Mouse (Mus musculus): ENCODE data around the gene Tmem50a.

Tmem50a gene

DNA sequence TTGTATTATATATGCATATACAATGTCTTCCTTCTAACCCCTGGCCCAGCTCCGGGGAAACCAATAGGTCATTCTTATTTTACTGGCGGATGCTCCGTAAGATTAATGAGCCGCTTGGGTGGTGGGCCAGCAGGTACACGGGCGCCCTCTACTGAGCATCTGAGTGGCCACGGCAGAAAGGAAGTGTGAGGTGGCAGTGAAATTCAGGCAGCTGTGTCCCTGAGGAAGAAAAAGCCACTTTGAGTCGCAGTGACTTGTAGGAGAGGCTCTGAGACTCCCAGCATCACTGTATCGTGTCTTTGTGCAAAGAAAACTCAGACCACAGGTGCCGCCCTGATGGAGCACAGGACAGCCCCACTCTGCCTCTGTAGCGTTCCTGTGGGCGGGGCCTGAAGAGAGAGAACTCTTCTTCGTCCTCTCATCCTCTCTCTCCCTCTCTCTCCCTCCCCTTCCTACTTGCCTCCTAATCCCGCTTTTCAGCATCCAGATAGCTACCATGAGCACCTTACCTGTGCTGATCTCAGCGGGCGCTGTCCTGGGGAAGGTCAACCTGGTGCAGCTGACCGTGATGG is 35.3 kb downstream of the Tmem50a start:
- in situ Hi-C loops (cut with MboI, MseI), result no loop called here

DNA sequence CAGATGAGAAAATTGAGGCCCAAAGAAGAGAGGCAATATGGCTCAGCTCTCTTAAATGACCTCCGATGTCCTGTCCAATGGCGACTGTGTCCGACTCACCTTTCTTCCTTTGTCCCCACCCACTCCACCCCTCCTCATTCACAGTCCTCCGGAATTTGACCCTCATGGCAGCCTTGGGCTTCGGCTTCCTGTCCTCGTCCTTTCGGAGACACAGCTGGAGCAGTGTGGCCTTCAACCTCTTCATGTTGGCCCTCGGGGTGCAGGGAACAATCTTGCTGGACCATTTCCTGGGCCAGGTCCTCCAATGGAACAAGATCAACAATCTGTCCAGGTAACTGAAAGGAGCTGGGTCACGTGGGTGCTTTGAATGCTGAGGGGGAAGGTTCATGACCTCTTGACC is 38.7 kb downstream of the Tmem50a start:
- in situ Hi-C loops (cut with MboI, MseI), result no loop called here

DNA sequence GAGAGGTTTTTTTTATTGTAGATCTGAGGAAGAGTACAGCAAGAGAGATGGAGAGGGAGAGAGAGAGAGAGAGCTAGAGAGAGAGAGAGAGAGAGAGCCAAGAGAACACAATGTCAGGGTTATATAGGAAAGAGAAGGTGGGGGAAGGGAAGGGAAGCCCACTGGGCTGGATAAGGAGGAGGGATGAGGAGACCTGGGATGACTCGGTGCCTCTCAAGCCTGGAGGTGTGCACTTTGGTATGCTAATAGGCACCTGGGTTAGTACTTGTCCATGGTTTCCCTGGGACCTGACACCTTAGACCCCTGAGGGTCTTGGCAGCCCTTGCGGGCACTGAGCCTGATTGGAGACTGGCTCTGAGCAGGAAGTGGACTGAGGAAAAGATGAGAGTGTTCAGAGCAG is 42.9 kb downstream of the Tmem50a start:
- in situ Hi-C loops (cut with MboI, MseI), result no loop called here

DNA sequence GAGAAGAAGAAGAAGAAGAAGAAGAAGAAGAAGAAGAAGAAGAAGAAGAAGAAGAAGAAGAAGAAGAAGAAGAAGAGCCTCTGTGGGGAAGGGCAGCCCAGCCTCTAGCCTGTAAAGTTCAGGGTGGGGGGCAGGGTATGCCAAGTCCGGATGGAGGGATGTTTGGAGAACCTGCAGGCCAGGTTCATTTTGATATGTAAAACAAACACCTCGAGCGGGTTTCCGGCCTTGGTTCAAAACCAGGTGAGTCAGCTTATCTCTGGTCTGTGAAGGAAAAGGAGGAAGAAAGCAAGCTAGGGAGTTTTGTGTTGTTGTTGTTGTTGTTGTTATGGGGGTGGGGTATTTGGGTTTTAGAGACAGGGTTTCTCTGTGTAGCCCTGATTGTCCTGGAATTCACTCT is 43.3 kb downstream of the Tmem50a start:
- in situ Hi-C loops (cut with MboI, MseI), result no loop called here

DNA sequence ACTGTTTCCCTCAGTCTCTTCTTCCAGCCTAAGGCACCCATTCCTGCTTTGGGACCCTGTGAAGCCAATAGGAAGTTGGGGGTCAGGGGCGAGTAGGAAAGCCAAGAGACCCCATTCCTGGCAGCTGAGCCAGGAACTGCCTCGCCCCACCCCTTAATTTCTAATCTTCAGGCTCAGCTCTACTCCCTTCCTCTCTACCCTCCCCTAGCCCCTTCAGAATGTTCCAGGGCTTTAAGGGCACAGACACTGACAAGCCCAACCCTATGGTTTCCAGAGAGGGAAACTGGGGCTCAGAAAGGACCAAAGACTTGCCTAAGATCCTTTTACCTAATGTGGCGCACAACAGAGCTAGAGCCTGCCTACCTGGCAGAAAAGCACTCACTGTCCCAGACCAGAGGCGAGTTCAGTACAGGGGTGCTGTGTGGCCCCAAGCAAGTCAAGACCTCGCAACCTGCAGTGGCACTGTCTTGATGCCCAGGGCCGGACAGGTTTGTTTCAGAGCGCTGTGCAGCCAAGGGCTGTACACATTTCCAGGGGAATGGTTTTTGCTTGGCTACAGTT is 44.9 kb downstream of the Tmem50a start:
- in situ Hi-C loops (cut with MboI, MseI), result no loop called here

DNA sequence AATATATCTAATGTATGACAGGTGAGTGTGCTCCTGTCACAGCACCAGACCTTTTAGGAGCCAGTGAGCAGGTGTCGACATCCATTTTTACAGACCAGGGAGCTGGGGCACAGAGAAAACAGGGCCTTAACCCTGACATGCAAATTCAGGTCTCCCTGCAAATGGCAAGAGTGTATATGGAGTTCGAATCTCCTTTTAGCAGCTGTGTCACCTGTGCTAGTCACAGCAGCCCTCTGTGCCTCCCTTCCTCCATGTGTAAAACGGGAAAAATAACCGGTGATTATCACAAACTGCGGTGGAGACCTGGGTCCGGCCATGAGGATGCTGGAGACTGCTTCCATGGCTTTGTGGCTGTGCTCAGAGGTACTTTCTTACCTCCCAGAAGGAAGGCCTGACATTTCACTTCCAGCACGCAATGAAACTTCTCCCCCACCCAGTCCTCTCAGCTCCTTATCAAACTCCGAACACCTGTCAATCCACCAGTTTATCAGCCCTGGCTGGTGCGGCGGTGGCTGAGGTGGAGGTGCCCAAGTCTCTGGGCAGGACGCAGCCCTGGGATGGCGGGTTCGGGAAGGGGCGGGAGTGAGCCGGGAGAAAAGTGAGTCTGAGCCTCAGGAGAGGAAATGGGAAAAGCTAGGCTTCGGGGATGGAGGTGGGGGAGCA is 45.6 kb downstream of the Tmem50a start:
- in situ Hi-C loops (cut with MboI, MseI), result no loop called here

DNA sequence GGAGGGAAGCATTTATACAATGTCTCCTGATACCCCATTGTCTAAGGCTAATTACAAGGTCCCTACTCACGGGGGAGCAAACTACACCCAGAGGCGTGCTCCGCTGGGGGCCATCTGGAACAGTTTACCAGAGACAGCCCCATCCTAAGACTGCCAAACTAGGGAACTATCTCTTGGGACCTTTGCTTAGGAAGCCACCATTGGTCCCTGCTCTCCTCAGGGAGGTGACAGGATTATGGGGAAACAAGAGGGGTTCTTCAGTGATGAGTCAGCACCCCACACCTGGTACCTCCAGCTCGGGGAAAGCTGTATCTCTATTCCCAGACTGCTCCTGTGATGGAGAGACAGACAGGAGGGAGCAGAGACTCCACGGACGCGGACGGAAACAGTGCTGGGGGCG is 46.3 kb downstream of the Tmem50a start:
- in situ Hi-C loops (cut with MboI, MseI), result no loop called here

DNA sequence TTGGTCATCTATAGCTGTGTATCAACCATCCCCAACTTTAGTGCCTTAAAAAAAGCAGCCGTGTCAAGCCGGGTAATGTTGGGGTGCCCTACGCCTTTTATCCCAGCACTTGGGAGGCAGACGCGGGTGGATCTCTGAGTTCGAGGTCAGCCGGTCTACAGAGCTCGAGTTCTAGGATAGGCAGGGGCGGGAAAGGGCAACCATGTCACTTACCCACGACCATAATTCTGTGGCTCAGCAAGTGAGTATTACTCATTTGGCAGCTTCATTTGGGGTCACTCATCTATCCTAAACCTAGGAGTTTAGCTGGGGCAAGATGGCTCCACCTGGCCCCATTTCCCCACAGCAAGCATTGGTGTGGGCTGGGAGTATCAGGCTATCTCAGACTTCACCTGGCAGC is 46.8 kb downstream of the Tmem50a start:
- in situ Hi-C loops (cut with MboI, MseI), result no loop called here

DNA sequence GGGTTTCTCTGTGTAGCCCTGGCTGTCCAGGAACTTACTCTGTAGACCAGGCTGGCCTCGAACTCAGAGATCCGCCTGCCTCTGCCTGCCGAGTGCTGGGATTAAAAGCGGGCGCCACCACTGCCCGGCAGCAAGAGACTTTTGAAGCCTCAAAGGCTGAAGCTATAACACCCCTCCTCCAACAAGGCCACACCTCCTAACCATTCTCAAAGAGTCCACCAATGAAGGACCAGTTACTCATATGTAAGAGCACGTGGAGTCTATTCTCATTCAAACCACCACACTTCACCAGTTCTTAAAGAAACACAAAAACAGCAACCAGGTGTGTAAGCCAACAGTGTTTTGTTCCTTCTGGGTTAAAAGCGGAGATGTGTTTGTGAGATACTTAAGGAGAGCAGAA is 47.2 kb downstream of the Tmem50a start:
- in situ Hi-C loops (cut with MboI, MseI), result no loop called here

DNA sequence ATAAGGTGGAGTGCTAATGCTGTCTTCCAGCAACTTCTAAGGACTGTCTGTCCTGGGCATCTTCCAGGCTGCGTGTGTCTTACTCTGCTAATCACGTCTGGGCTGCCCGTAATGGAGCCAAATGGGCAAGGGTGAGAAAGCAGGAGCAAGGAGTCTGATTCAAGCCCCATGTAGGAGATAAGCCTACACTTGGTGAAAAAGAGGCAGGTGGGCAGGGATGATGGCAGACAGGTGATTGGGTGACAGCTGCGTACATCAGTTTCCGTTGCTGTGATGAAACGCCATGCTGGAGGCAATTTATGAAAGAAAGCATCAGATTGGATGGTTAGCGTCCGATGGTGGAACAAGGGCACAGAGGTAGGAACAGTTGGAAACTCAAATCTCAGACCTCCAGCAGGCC is 47.6 kb downstream of the Tmem50a start:
- in situ Hi-C loops (cut with MboI, MseI), result no loop called here

DNA sequence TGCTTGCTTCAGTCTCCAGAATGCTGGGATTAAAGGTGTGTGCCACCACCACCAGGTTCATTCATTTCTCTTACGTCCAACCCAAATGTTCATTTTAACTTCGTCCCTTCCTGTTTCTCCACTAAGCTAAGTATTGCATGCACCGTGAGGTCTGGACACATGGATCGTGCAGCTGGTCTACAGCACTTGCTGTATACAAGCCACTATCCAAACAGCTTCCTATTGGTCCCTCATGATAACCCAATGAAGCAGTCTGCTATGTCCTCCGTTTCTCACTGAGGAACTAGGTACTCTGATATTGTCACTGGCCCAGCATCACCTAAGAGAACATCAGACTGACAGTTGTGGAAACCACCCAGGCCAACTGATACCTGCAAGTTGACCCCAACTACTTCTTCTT is 49.0 kb downstream of the Tmem50a start:
- in situ Hi-C loops (cut with MboI, MseI), result no loop called here

DNA sequence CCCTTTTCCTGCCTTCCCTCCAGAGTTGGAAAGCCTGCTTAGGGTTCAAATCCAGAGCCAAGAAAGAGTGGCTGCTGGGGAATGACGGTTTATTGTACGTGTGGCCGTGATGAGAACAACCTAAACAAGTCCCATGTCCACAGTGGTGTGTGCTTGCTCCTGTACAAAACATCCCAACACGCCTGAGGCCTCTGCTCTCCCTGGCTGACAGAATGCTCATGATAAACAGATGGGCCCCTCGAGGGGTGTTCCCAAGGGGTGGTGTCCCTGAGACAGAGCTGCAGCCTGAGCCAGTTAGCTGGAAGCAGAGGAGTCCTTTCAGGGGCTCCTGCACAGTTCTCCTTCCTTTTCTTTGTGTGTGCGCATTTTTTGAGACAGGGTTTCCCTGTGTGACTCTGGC is 49.5 kb downstream of the Tmem50a start:
- in situ Hi-C loops (cut with MboI, MseI), result no loop called here

DNA sequence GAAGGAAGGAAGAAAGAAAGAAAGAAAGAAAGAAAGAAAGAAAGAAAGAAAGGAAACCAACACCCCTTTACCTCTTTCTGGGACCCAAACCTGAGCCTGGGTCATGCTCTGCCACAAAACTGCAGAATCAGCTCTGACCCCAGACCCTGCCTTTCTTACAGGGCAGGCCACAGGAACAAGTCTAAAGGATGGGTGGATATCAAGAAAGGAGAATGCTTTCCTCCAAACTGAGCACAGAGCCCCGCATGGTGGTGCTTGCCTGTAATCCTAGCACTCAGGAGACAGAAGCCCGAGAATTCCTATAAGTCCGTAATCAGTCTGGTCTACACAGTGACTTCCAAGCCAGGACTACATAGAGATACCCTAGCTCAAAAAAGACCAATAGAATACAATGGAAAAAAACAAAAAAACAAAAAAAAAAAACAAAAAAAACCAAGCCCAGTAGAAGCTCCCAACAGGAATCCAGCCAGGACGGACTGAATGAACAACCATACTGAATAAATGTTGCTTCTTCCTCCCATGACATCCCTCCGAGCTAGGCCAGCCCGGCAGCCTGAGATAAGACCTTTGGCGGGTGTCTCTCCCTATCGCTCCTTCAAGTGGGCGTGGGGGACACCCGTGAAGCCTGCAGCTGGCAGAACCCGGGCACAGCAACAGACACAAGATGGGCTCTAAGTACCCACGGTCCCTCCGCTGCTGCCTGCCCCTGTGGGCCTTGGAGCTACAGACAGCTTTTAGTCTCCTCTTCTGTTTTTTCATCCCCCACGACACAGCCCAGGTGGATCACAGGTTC is 50.7 kb downstream of the Tmem50a start, which contains the start of gene Rhd:
TSS of gene Rhd (plus strand) at position 600 of the 793 bp plus-strand sequence.
- in situ Hi-C loops (cut with MboI, MseI), result no loop called here

DNA sequence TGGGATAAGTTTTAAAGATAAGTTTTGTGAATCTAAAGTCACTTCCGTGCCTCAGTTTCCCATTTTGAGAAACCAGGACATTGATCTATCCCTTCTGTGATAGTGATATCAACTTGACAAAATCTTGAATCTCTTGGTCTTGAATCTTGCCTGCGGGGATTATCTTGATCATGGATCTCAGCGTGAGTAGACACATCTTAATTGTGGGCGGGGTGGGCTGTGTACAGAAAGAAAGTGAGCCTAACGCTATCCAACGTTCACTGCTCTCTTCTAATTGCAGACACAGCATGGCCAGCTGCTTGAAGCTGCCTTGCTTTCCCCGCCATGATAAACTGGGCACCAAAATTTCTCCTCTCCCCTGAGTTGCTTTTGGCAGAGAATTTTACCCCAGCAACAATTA is 51.8 kb downstream of the Tmem50a start:
- in situ Hi-C loops (cut with MboI, MseI), result no loop called here

DNA sequence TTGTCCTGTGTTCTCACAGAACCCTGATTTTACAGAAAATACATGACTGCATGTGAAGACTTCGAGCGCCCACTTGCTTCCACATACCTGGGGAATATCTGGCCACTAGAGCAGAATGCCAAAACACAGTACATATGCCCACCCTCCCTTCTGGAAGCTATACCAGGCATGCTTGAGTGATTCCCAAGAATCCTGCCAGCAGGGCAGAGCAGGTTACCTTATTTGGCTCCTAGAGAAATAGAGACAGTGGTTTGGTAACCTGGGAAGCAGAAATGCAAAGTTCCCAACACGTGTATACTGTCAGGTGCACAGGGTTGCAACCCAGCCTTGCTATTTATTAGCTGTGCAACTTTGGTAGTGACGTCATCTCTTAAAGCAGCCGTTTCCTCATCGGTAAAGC is 52.9 kb downstream of the Tmem50a start:
- in situ Hi-C loops (cut with MboI, MseI), result no loop called here

DNA sequence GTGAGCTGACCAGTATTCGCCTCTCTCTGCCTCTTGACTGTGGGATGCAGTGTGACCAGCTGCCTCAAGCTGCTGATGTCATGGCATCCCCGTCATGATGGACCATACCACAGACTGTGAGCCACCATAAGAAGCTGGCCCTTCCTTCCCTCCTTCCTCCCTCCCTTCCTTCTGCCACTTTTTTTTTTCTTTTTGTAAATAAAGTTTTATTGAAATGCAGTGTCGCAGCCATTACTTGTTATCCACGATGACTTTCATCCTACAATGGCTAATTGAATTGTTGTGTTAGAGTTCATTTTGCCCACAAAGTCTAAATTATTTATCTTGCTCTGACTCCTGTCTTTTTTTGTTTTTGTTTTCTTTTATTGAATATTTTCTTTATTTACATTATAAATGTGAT is 56.3 kb downstream of the Tmem50a start:
- in situ Hi-C loops (cut with MboI, MseI), result no loop called here

DNA sequence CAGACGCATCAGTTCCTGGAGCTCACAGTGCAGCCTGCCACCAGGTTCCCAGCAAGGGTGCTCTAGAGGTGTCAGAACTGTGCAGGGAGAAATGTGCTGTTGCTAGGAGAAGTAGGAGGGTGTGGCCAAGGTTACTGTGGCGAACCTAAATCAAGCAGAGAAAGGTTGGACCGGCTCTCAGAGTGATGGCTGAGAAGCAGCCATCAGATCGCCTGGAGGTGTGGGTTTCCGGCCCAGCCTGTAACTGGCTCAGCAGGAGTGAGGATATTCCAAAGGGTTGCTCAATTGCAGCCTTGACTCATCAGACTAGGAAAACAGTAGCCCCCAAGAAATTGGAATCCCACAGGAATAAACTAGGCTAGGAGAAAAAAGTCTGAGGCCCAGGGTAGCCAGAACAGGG is 58.3 kb downstream of the Tmem50a start:
- in situ Hi-C loops (cut with MboI, MseI), result no loop called here

DNA sequence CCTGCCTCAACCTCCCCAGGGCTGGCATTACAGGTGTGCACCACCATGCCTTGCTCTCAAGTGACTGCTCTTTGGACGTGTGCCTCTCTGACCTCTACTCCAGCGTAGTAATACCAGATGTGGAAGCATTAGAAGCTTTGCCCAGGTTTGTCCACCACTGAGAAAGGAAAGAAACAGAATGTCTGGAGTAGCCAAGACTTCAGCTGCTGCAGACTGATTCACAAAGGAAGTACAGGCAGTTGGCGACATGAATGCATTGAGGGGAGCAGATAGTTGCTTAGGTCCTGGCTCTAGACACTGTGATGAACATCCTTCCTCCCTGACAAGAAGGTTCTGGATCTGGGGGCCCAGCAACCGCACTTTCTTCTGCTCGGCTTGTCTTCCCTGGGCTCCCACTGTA is 58.8 kb downstream of the Tmem50a start:
- in situ Hi-C loops (cut with MboI, MseI), result no loop called here

DNA sequence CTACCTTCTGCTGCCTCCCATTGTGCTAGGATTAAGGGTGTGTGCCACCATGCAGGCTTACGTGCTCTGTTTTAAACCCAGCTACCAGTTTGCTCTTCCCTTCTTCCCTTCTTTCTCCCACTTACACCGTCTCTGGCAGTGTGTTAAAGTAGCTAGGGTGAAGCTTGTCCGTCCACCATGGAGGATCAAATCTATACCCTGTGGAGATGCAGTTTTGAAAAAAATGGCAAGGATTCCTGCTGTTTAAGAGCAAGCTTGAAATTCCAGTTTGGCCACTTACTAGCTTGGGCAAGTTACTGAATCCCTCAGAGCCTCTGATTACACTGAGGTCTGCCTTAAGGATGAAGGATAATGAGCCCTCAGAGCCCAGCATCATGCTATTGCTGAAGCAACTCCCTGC is 59.5 kb downstream of the Tmem50a start:
- in situ Hi-C loops (cut with MboI, MseI), result no loop called here

DNA sequence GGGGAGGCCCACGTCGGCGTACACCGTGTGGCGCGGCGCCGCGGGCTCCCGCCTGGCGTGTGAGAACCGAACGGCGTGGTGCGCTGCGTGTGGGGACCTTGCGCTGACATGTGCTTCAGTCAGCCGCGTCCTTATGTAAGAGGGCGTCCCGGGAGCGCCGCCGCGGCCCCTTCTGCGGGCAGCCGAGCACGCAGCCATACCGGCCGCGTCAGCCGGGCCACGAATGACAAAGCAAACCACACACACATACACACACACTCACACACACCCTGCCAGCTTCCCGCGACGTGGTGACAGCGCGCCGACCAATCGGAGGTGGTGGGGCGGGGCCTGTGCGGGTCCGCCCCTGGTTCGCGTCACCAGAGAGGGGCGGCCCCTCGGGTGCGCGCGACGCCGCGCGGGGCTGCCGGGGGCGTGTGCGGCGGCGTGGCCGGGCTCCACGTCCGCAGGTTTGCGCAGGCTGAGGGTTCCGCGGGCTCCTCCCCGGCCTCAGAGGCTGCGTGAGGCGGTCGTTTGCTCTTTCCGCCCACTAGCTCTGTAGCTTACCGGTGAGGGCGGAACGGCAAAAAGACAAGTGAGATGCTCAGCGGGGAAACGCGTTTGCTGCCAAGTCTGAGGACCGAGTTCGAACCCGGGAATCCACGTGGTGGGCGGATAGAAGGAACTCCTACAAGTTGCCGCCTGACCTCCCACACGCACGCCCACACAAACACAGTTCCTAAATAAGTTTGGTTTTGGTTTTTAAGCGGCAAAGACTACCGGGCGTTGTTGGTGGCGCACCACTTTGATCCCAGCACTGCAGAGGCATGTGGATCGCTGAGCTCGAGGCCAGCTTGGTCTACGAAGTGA is 61.0 kb downstream of the Tmem50a start:
- in situ Hi-C loops (cut with MboI, MseI), result no loop called here

DNA sequence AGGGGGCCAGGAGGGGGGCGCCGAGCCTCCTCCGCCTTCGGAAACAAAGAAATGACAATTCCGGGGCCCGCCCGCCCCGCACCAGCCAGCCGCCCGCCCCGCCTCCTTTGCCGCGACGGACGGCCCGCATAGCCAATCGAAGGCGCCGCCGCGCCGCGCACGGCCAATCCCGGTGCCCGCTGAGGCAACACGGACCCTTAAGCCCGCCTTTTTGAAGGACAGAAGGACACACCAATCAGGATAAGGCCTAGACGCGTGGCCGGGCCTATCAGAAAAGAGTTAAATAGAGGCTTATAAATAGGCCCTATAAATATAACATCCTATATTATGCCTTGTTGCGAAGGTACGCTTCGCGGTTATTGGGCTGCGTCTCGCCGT is 61.6 kb downstream of the Tmem50a start, which contains the start of gene Maco1:
TSS of gene Maco1 (minus strand) at position 87 of the 378 bp plus-strand sequence.
- in situ Hi-C loops (cut with MboI, MseI), result no loop called here

All from T-helper 2 cell (primary cell).